24 mouse cellular contexts compared by ENCODE assay signal in genomic region chr1:181299075-181299665, GRCm38 (mm10). TPM values are rescaled to one million over a fixed set of nuclear protein-coding genes. Genes with fewer than 3 reads are reported as not detected.
DNase-seq lines count a peak whose midpoint lies in the region; ATAC-seq and TF ChIP-seq lines count a peak whose summit lies in the region.
"Had no signal": no experiment of that assay in that cellular context is flagged by ENCODE, and none has a peak within 500 bp of the region (broad histone marks: within the 10 kb centered on the region; RNA-seq: fewer than 3 reads in every experiment).

No protein-coding gene starts in this region.

- H3K9me3 ChIP-seq in heart, embryonic 11.5 days (replicated peaks; ENCODE audit: control insufficient read depth, low read length), result no peaks in the 10 kb centered on the region
- H3K9me3 ChIP-seq: embryonic facial prominence, embryonic 13.5 days; heart, embryonic 13.5 days; midbrain, embryonic 10.5 days; neural tube, embryonic 12.5 days had no signal

- no peak overlapping the region for H3K27ac ChIP-seq in heart, embryonic 11.5 days (ENCODE audit: low read depth, low read length)
- H3K27ac ChIP-seq in olfactory bulb, adult 2 months (ENCODE audit: insufficient read depth, low read depth, low read length), result 0 out of 2 replicates have a peak overlapping the region, but pooled peaks have one; percentile 5
- H3K27ac ChIP-seq: embryonic facial prominence, embryonic 13.5 days; heart, embryonic 13.5 days; kidney, postnatal 0 days; left cerebral cortex, adult 2 months; midbrain, embryonic 10.5 days; neural tube, embryonic 12.5 days had no signal

- no peak overlapping the region for H3K4me3 ChIP-seq in heart, embryonic 11.5 days (ENCODE audit: low read depth, low read length)
- no peak overlapping the region for H3K4me3 ChIP-seq in olfactory bulb, adult 2 months (ENCODE audit: insufficient read depth, low read depth, low read length)
- H3K4me3 ChIP-seq: embryonic facial prominence, embryonic 13.5 days; heart, embryonic 13.5 days; left cerebral cortex, adult 2 months; midbrain, embryonic 10.5 days; neural tube, embryonic 12.5 days had no signal

- H3K4me2 ChIP-seq in heart, embryonic 11.5 days, result no peak overlapping the region
- H3K4me2 ChIP-seq: embryonic facial prominence, embryonic 13.5 days; heart, embryonic 13.5 days; neural tube, embryonic 12.5 days had no signal

- peak; percentile 54 for DNase-seq in heart, adult 11 months
- no peak for DNase-seq in gastrocnemius, postnatal 10 days
- DNase-seq in embryo, embryonic 10.5 days (ENCODE audit: low spot score), result no peak
- no peak for DNase-seq in layer of hippocampus, postnatal 25 days (ENCODE audit: extremely low spot score in 1 of 2, low spot score in 1 of 2)
- DNase-seq: adrenal gland, adult 8-10 months; cerebellum, adult 9-10 months; heart, postnatal 36 days; kidney, adult 18-20 months; left cerebral cortex, postnatal 4 days; liver; lung, adult 18-20 months; lung, postnatal 14 days had no signal

- WGBS in heart, embryonic 11.5 days (ENCODE audit: insufficient replicate concordance), result 82% methylated on average over 14 of the region's 14 CpGs
- 75% methylated on average over 14 of the region's 14 CpGs for WGBS in olfactory bulb, adult 2 months

- no peak for ATAC-seq in heart, embryonic 11.5 days (replicated peaks; ENCODE audit: insufficient number of reproducible peaks, low FRiP score, low TSS enrichment)
- peak; percentile 54 for ATAC-seq in activated CD4-positive, CD25-positive, alpha-beta regulatory T cell, adult 4 months
- ATAC-seq in megakaryocyte, adult 5-6 weeks (ENCODE audit: poor library complexity, severe bottlenecking), result peak; percentile 78
- ATAC-seq: forebrain, embryonic 16.5 days; hindbrain, embryonic 16.5 days had no signal

- H3K27me3 ChIP-seq in heart, embryonic 11.5 days (ENCODE audit: control insufficient read depth, insufficient read depth, low read length), result no peaks in the 10 kb centered on the region
- H3K27me3 ChIP-seq: embryonic facial prominence, embryonic 13.5 days; heart, embryonic 13.5 days; neural tube, embryonic 12.5 days had no signal

- H3K36me3 ChIP-seq in heart, embryonic 11.5 days (ENCODE audit: control insufficient read depth, insufficient read depth, low read length), result no peaks in the 10 kb centered on the region
- H3K36me3 ChIP-seq: embryonic facial prominence, embryonic 13.5 days; heart, embryonic 13.5 days; midbrain, embryonic 10.5 days; neural tube, embryonic 12.5 days had no signal

- no peak overlapping the region for H3K9ac ChIP-seq in heart, embryonic 11.5 days (ENCODE audit: low read depth, low read length)
- H3K9ac ChIP-seq: embryonic facial prominence, embryonic 13.5 days; heart, embryonic 13.5 days; neural tube, embryonic 12.5 days had no signal

- no peaks in the 10 kb centered on the region for H3K4me1 ChIP-seq in heart, embryonic 11.5 days (ENCODE audit: control insufficient read depth, insufficient read depth, low read length)
- peaks cover 14% of the 10 kb centered on the region for H3K4me1 ChIP-seq in olfactory bulb, adult 2 months (ENCODE audit: control insufficient read depth, insufficient read depth, low read length)
- H3K4me1 ChIP-seq: embryonic facial prominence, embryonic 13.5 days; midbrain, embryonic 10.5 days; neural tube, embryonic 12.5 days had no signal

- no peak for TF ChIP-seq CTCF in olfactory bulb, adult 2 months (IDR thresholded peaks at IDR 0.05; ENCODE audit: insufficient read depth, low read depth, low read length)

- TF ChIP-seq POLR2A in olfactory bulb, adult 2 months (IDR thresholded peaks at IDR 0.05; ENCODE audit: insufficient read depth, low read depth, low read length), result no peak

RNA-seq across cellular contexts. Expression of gene Cnih3, which starts 53.3 kb away (rescaled TPM):
- 0.13 and 0.29 TPM in 2 replicates for polyA plus RNA-seq in heart, embryonic 11.5 days (2014; fragmentation: Nextera tagmentation; extraction: Ambion mirVana)
- polyA plus RNA-seq in activated CD4-positive, CD25-positive, alpha-beta regulatory T cell, adult 4 months (2017; shearing (Covaris generic)), result not detected
- total RNA-seq in megakaryocyte, adult 5-6 weeks (2015), result not detected in 2 replicates
- total RNA-seq in megakaryocyte, adult 5-6 weeks (2017), result not detected in 2 replicates
- not detected in 2 replicates for polyA plus RNA-seq in olfactory bulb, adult 2 months (2012; ENCODE audit: insufficient read depth, insufficient read length, low replicate concordance, missing spikeins)
- total RNA-seq in gastrocnemius, postnatal 10 days (2021), result under 1 TPM; 0.18 to 0.42 TPM
- 10 to 100 TPM; 64.2 to 66.6 TPM for total RNA-seq in layer of hippocampus, postnatal 25 days (2021)
- total RNA-seq: heart, postnatal 36 days had no signal

Comparison
In these comparisons a context has a peak if more than half of its experiments do, and no peak if none do; other contexts are left out.
1. RNA of gene Cnih3, which starts 53.3 kb away (total RNA-seq): 64.2 to 66.6 TPM in layer of hippocampus, postnatal 25 days; 0.18 to 0.42 TPM in gastrocnemius, postnatal 10 days and not detected in megakaryocyte, adult 5-6 weeks; every median in the first group is over 10 times any median in the second.